Mouse (Mus musculus) brain, adult 2 months (tissue): ENCODE results near the gene Zfp185.
"Not testable (repeated sequence)": the region's sequence is repeated elsewhere in the genome, so short reads cannot be mapped to it uniquely, and the experiment has no call there.

Experiments
- DNase-seq: peaks from one replicate; pipeline ENCODE4 v3.0.0; 2011; ENCODE audit warnings: low read depth, low spot score

Gene Zfp185

GRCm38 (mm10) chrX:73062323-73062722 is 75.2 kb downstream of the Zfp185 start:
- DNase-seq, result no peak

GRCm38 (mm10) chrX:73063512-73064414 is 76.6 kb downstream of the Zfp185 start:
- DNase-seq, result peak; percentile 57

GRCm38 (mm10) chrX:73064415-73064793 is 77.3 kb downstream of the Zfp185 start, which contains the start of gene Pnma3:
Gene Pnma3 (plus strand): TSS chrX:73064787.
- no peak for DNase-seq

- not testable (repeated sequence) for DNase-seq
Measured at GRCm38 (mm10) chrX:73066765-73067312, 79.7 kb downstream of the Zfp185 start.
